Mouse (Mus musculus) neutrophil, adult 5-6 weeks (primary cell): ENCODE results near the gene Ctrb1. TPM values are rescaled to one million over a fixed set of nuclear protein-coding genes. Genes with fewer than 3 reads are reported as not detected.

ENCODE experiments used
- ATAC-seq: fragments of 151-379, 151-347 bp; 2 replicates; pipeline ENCODE4 v1.8.0; 2017; ENCODE audit warnings: mild to moderate bottlenecking, moderate TSS enrichment; ENCODE audit not compliant: insufficient number of reproducible peaks, poor library complexity, low FRiP score, severe bottlenecking; ENCODE audit errors: extremely low read depth
- total RNA-seq: library from RNA; stranded (forward); fragments of 200-1000 nt; gene quantifications from 2 replicates; pipeline ENCODE4 v1.2.3, GENCODE M21; 2017

Ctrb1 gene
- total RNA-seq, 1 experiment from 2014 or later, result not detected

GRCm38 (mm10) chr8:111643264-111644141, 47.3 kb downstream of the Ctrb1 start, which contains the start of gene Zfp1:
Zfp1 (plus strand) TSS chr8:111643401.
- ATAC-seq, result peak; percentile 91

GRCm38 (mm10) chr8:111642939-111643263, 47.9 kb downstream of the Ctrb1 start:
- ATAC-seq, result no peak; the same call in 1 of the 2 replicates

GRCm38 (mm10) chr8:111642496-111642895, 48.3 kb downstream of the Ctrb1 start:
- ATAC-seq, result no peak

GRCm38 (mm10) chr8:111641064-111641463, 49.7 kb downstream of the Ctrb1 start:
- ATAC-seq, result no peak

- ATAC-seq, result no peak
These were observed 52.7 kb downstream of the Ctrb1 start for GRCm38 (mm10) chr8:111638086-111638485.

Other genes starting within 250 kb of the Ctrb1 start
- 5.2 and 6.6 TPM in 2 replicates for gene Wdr59, start 168.9 kb downstream of the Ctrb1 start, total RNA-seq
- 83.2 and 95.6 TPM in 2 replicates for gene Znrf1, start 154.9 kb downstream of the Ctrb1 start, total RNA-seq
- gene Ldhd, start 60.6 kb downstream of the Ctrb1 start, total RNA-seq, result 0.74 TPM in 1 of 2 replicates, not detected in the other
- 26.1 and 27.6 TPM in 2 replicates for gene Zfp1, start 47.6 kb downstream of the Ctrb1 start, total RNA-seq
- 0.23 TPM in 1 of 2 replicates, not detected in the other for gene Bcar1, start 52.8 kb upstream of the Ctrb1 start, total RNA-seq
- 78.2 and 89.3 TPM in 2 replicates for gene Cfdp1, start 163.3 kb upstream of the Ctrb1 start, total RNA-seq
- gene Tmem170, start 185.7 kb upstream of the Ctrb1 start, total RNA-seq, result 3.7 and 4.1 TPM in 2 replicates
- not detected in 2 replicates for gene Chst5, start 219.4 kb upstream of the Ctrb1 start, total RNA-seq
- 0.47 and 1.2 TPM in 2 replicates for gene Tmem231, start 242.9 kb upstream of the Ctrb1 start, total RNA-seq
- gene Gabarapl2, start 249.7 kb upstream of the Ctrb1 start, total RNA-seq, result 76.9 and 79.2 TPM in 2 replicates